Mouse (Mus musculus) effector memory CD4-positive, alpha-beta T cell, adult 5 months (primary cell): Measurements from ENCODE around the gene Galnt11. TPM values are rescaled to one million over a fixed set of nuclear protein-coding genes. Genes with fewer than 3 reads are reported as not detected.

Experiments
- polyA plus RNA-seq: library from polyadenylated mRNA; unstranded; fragments of 100-300 nt; shearing (Covaris generic); gene quantifications from one replicate; pipeline ENCODE4 v1.2.1, GENCODE M21; 2017

Galnt11 gene
- 30.3 TPM for polyA plus RNA-seq

GRCm38 (mm10) chr5:25221604-25222003, at the start of gene Galnt11:
Galnt11 (plus strand) TSS chr5:25221904.

GRCm38 (mm10) chr5:25181004-25181531, 40.6 kb upstream of the Galnt11 start, which contains the start of gene Galntl5:
Galntl5 (plus strand) TSS chr5:25181460.

GRCm38 (mm10) chr5:25222752-25223702, 1.3 kb downstream of the Galnt11 start, which contains the start of gene E130116L18Rik:
E130116L18Rik (minus strand) TSS chr5:25223153.

Other genes with a start within 250 kb of the Galnt11 start
- 17.8 TPM for gene Prkag2, start 121.3 kb upstream of the Galnt11 start, polyA plus RNA-seq
- not detected for gene Galntl5, start 40.4 kb upstream of the Galnt11 start, polyA plus RNA-seq
- gene E130116L18Rik, start 1.2 kb downstream of the Galnt11 start, polyA plus RNA-seq = not detected